Mouse (Mus musculus) midbrain, embryonic 10.5 days (tissue): ENCODE measurements around the gene Psmd11. TPM values are rescaled to one million over a fixed set of nuclear protein-coding genes. Genes with fewer than 3 reads are reported as not detected.

Experiments used
- DNase-seq: peaks from one replicate; pipeline ENCODE4 v3.0.0-alpha.2; 2017; ENCODE audit warnings: low spot score
- H3K27ac ChIP-seq: fragments of 300-500 bp; sonication (generic); replicated peaks from 2 replicates; pipeline ENCODE4 v1.5.1; 2016; ENCODE audit warnings: mild to moderate bottlenecking
- H3K27me3 ChIP-seq: fragments of 300-500 bp; sonication (generic); 2 replicates; pipeline ENCODE4 v1.6.1; 2016; ENCODE audit warnings: low read depth, mild to moderate bottlenecking; ENCODE audit not compliant: poor library complexity, severe bottlenecking
- H3K36me3 ChIP-seq: fragments of 300-500 bp; sonication (generic); 2 replicates; pipeline ENCODE4 v1.6.1; 2016; ENCODE audit warnings: mild to moderate bottlenecking, moderate library complexity
- H3K4me1 ChIP-seq: fragments of 300-500 bp; sonication (generic); 2 replicates; pipeline ENCODE4 v1.6.1; 2016
- H3K4me3 ChIP-seq: fragments of 300-500 bp; sonication (generic); 2 replicates; pipeline ENCODE4 v1.5.1; 2016; ENCODE audit warnings: mild to moderate bottlenecking, moderate library complexity
- H3K9me3 ChIP-seq: fragments of 300-500 bp; sonication (generic); replicated peaks from 2 replicates; pipeline ENCODE4 v1.6.1; 2016; ENCODE audit warnings: mild to moderate bottlenecking
- WGBS: fragments of 180-500 bp; shearing (Covaris S2); methylation state at CpG from one replicate; pipeline ENCODE4 v1.1.7; 2016; 5-methylcytosine and 5-hydroxymethylcytosine counted together
- polyA plus RNA-seq: library from polyadenylated mRNA; unstranded; fragments of >200 nt; fragmentation: Nextera tagmentation; extraction: Ambion mirVana; gene quantifications from 2 replicates; pipeline ENCODE4 v1.2.1, GENCODE M21; 2016

The Psmd11 gene
- polyA plus RNA-seq, 1 experiment from 2014 or later: 418 TPM

DNA sequence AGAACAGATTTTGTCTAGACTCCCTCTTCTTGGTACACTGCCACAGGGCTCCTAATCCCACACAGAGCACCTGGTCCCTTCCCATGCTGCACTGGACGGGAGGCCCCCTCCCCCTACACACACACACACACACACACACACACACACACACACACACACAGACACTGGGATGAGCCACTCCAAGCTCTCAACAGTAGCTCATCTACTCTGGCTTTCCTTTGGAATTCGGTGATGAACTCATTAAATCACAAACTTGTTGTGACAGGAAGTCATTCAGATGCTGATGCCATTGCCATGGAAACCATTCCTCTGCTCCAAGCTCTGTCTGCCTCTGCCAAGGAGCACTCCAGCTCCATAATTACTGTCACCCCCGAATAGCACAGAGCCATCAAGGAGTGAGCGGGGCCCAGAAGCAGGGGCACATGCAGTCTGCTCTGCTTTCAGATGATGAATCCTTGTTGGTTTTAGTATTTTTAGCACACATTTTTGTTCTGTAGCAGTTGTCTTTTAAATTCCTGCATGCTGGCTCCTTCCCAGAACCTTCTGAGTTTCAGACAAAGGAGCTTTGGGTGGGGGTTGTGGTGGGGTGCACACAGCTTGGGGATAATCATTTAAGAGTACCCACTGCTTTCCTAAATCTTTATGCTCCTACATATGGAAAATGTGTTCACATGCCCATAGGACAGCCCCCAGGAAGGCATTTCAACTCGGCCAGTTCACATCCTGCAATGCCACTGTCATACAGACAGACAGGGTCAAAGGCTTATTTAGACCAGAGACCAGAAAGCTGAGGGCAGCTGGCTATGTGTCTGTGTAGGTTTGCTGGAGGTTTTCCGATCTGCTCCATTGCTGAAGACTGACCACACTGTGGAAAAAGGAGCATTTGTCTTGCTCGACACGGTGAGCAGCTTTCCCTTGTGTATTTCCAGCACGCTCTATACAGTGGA lies 90.3 kb downstream of the Psmd11 start:
- 32% methylated on average over 9 of the region's 9 CpGs for WGBS
- Histone ChIP-seq H3K9me3 (no peaks in the 10 kb centered on the region), H3K4me3 (peak overlapping the region; percentile 30; the same call in 1 of the 2 replicates), H3K27me3 (peaks cover 36% of the 10 kb centered on the region), H3K36me3 (no peaks in the 10 kb centered on the region), H3K4me1 (peaks cover 33% of the 10 kb centered on the region), H3K27ac (peak overlapping the region; percentile 72)
- peak; percentile 68 for DNase-seq

GRCm38 (mm10) chr11:80521148-80521547 lies 92.7 kb downstream of the Psmd11 start:
- Histone ChIP-seq H3K4me1 (peaks cover 22% of the 10 kb centered on the region), H3K9me3 (no peaks in the 10 kb centered on the region), H3K27ac (no peak overlapping the region), H3K36me3 (no peaks in the 10 kb centered on the region), H3K4me3 (no peak overlapping the region), H3K27me3 (peaks cover 24% of the 10 kb centered on the region)
- WGBS: 80% methylated on average over 2 of the region's 2 CpGs
- DNase-seq: no peak

Other genes starting within 250 kb of the Psmd11 start
- gene Rnf135, start 244.8 kb upstream of the Psmd11 start, polyA plus RNA-seq: 3.8 and 5.0 TPM in 2 replicates
- gene Rhot1, start 219.6 kb upstream of the Psmd11 start, polyA plus RNA-seq: 56.2 and 56.9 TPM in 2 replicates
- 12.6 and 14.7 TPM in 2 replicates for gene Rhbdl3, start 127.7 kb upstream of the Psmd11 start, polyA plus RNA-seq
- gene 5730455P16Rik, start 50.6 kb upstream of the Psmd11 start, polyA plus RNA-seq: 24.6 and 27.5 TPM in 2 replicates
- 304 and 308 TPM in 2 replicates for gene Zfp207, start 45.3 kb upstream of the Psmd11 start, polyA plus RNA-seq
- gene Cdk5r1, start 48.4 kb downstream of the Psmd11 start, polyA plus RNA-seq: 5.2 and 11.2 TPM in 2 replicates